Mouse (Mus musculus): ENCODE data around the gene Gnl3l. TPM values are rescaled to one million over a fixed set of nuclear protein-coding genes. Genes with fewer than 3 reads are reported as not detected.

Gene Gnl3l
- total RNA-seq, 2 experiments from 2014 or later: 206 to 226 TPM

- DNase-seq (ENCODE audit: low spot score in 2 of 2): no peak
These were observed 56.4 kb downstream of the Gnl3l start for GRCm38 (mm10) chrX:150960702-150961101.

GRCm38 (mm10) chrX:150956522-150957300 is 60.4 kb downstream of the Gnl3l start:
- DNase-seq (ENCODE audit: low spot score in 2 of 2): peak; percentile 54 to 63

- no peak for DNase-seq (ENCODE audit: low spot score in 2 of 2)
These were observed 61.1 kb downstream of the Gnl3l start for GRCm38 (mm10) chrX:150956016-150956415.

- DNase-seq (ENCODE audit: low spot score in 2 of 2): no peak
These were observed 61.7 kb downstream of the Gnl3l start for GRCm38 (mm10) chrX:150955441-150955840.

GRCm38 (mm10) chrX:150954721-150955120 is 62.4 kb downstream of the Gnl3l start:
- DNase-seq (ENCODE audit: low spot score in 2 of 2): no peak

Other genes with a start within 250 kb of the Gnl3l start
- gene Maged2, start 203.0 kb downstream of the Gnl3l start, total RNA-seq (2021): 100 to 1,000 TPM in 1 of 2 experiments, 10 to 100 TPM in 1; 88.0 to 109 TPM
- gene Fgd1, start 28.8 kb upstream of the Gnl3l start, total RNA-seq (2021): 10 to 100 TPM; 33.5 to 38.4 TPM
- 10 to 100 TPM; 52.6 to 56.6 TPM for gene Tsr2, start 79.2 kb upstream of the Gnl3l start, total RNA-seq (2021)
- 10 to 100 TPM; 34.8 to 35.2 TPM for gene Wnk3, start 180.8 kb upstream of the Gnl3l start, total RNA-seq (2021)